Mouse (Mus musculus): ENCODE measurements around the gene Taf13. TPM values are rescaled to one million over a fixed set of nuclear protein-coding genes. Genes with fewer than 3 reads are reported as not detected.

The Taf13 gene
- total and polyA plus RNA-seq, 3 experiments: 5.4 to 7.0 TPM; not detected in 1

- TF ChIP-seq JUND (IDR thresholded peaks at IDR 0.05; ENCODE audit: low read depth, low read length): no peak
- TF ChIP-seq UBTF (IDR thresholded peaks at IDR 0.05; ENCODE audit: borderline replicate concordance, insufficient read depth, low read depth, low read length): 0 out of 2 replicates have a peak, but pooled peaks have one; percentile 74
- peak; percentile 59; the same call in 1 of the 2 replicates for TF ChIP-seq GATA1 (IDR thresholded peaks at IDR 0.05; ENCODE audit: low read depth, low read length)
- 0 out of 2 replicates have a peak, but pooled peaks have one; percentile 28 for TF ChIP-seq NRF1 (IDR thresholded peaks at IDR 0.05; ENCODE audit: insufficient read depth, low read depth, low read length, poor library complexity, severe bottlenecking)
- TF ChIP-seq MAZ (IDR thresholded peaks at IDR 0.05; ENCODE audit: low read depth, low read length): peak; percentile 76
- no peak for TF ChIP-seq POLR2AphosphoS5 (IDR thresholded peaks at IDR 0.05; ENCODE audit: borderline replicate concordance, low read depth, low read length)
- TF ChIP-seq TCF12 (IDR thresholded peaks at IDR 0.05; ENCODE audit: low read depth, low read length): 0 out of 2 replicates have a peak, but pooled peaks have one; percentile 10
Observed at GRCm38 (mm10) chr3:108590786-108591529, 19.5 kb downstream of the Taf13 start, which contains the start of gene Wdr47 (continued).

DNA sequence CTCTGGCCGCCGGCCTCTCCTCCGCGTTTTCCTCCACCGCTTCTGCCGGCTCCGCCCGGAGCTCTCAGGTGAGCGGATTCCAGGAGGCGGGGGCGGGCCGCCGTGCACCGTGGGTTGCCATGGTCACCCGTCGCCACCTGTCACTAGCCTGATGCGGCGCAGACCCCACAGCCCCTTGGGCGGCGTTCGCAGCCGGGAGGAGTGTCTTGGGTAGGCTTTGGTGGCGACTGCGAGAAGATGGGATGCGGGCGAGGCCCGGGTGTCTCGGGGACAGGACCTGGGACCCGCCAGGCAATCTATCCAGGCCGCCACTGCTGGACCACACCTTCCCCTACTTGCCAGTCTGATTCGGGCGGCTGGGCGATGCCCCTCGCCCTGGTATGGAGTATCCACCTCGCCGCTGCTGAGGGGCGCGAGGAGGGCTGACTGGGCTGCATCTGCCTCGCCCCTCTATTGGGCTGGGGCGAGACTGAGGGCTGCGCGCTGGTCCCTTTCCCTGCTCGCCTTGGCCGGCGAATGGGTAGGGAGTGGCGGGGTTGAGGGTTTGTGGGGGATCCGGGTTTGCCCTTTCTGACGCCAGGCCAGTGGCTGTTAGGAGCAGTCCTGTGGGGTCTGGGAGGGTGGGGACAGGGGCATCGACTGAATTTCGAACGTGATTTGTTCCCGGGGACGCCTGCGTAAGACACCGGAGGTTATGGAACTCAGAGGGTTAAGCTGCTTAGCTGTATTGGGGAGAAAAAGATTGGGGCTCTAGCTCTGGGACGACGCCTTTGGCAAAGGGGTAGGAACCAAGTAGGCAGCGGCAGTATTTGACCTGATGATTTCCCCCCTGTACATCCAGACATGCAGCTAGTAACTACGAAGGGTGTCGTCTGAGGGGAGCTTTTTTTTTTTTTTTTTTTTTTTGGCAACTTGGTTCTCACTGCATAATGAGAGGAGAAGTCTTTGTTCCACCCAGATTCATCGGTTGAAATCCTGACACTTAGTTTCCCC, 20.3 kb downstream of the Taf13 start:
- DNase-seq (ENCODE audit: low read depth, low spot score): peak; percentile 44
- peak overlapping the region; percentile 73 for H3K9ac ChIP-seq (ENCODE audit: control insufficient read depth, low read depth, low read length, poor library complexity, severe bottlenecking)
- no peaks in the 10 kb centered on the region for H3K9me3 ChIP-seq (replicated peaks; ENCODE audit: insufficient read depth, low read length)
- peaks cover 2 to 6% of the 10 kb centered on the region in 2 experiments; a peak in 1 of 4 replicates for H3K4me1 ChIP-seq (ENCODE audit: control insufficient read depth in 1 of 2, insufficient read depth in 2 of 2, low read length in 2 of 2)
- peak overlapping the region; percentile 31; the same call in 1 of the 2 replicates for H3K27ac ChIP-seq (ENCODE audit: control insufficient read depth, low read depth, low read length)
- no peaks in the 10 kb centered on the region for H3K27me3 ChIP-seq (ENCODE audit: control insufficient read depth in 1 of 2, insufficient read depth in 2 of 2, low read length in 2 of 2)
- TF ChIP-seq SMC3 (IDR thresholded peaks at IDR 0.05; ENCODE audit: low read depth, low read length): no peak
- no peak for TF ChIP-seq ZMIZ1 (IDR thresholded peaks at IDR 0.05; ENCODE audit: low read depth, low read length)
- no peak for TF ChIP-seq MAX (IDR thresholded peaks at IDR 0.05; ENCODE audit: low read length)
- TF ChIP-seq NRF1 (IDR thresholded peaks at IDR 0.05; ENCODE audit: insufficient read depth, low read depth, low read length, poor library complexity, severe bottlenecking): no peak
- TF ChIP-seq TCF12 (IDR thresholded peaks at IDR 0.05; ENCODE audit: low read depth, low read length): no peak
- no peak for TF ChIP-seq TAL1 (IDR thresholded peaks at IDR 0.05; ENCODE audit: low read length)
- TF ChIP-seq CHD1 (IDR thresholded peaks at IDR 0.05; ENCODE audit: low read depth, low read length): no peak
- TF ChIP-seq MXI1 (IDR thresholded peaks at IDR 0.05; ENCODE audit: low read depth, low read length): peak; percentile 68; the same call in 1 of the 2 replicates
- no peak for TF ChIP-seq E2F4 (IDR thresholded peaks at IDR 0.05; ENCODE audit: borderline replicate concordance, low read depth, low read length)
- no peak for TF ChIP-seq CTCF (IDR thresholded peaks at IDR 0.05 in 2 of 3, conservative IDR thresholded peaks at IDR 0.05 in 1 of 3; ENCODE audit: control insufficient read depth in 1 of 3, insufficient read depth in 1 of 3, low read depth in 2 of 3, low read length in 3 of 3, poor library complexity in 1 of 3, severe bottlenecking in 1 of 3)
- no peak for TF ChIP-seq TBP (IDR thresholded peaks at IDR 0.05; ENCODE audit: low read depth, low read length)
- no peak for TF ChIP-seq KAT2A (conservative IDR thresholded peaks at IDR 0.05; ENCODE audit: low read depth, low read length)
- no peak for TF ChIP-seq RCOR1 (IDR thresholded peaks at IDR 0.05; ENCODE audit: low read depth, low read length)
- TF ChIP-seq USF1 (IDR thresholded peaks at IDR 0.05; ENCODE audit: low read depth, low read length): no peak
- TF ChIP-seq SIN3A (IDR thresholded peaks at IDR 0.05; ENCODE audit: low read length): peak; percentile 14; the same call in 1 of the 2 replicates
- peak; percentile 68 for TF ChIP-seq ZNF384 (IDR thresholded peaks at IDR 0.05; ENCODE audit: low read depth, low read length)
- TF ChIP-seq UBTF (IDR thresholded peaks at IDR 0.05; ENCODE audit: borderline replicate concordance, insufficient read depth, low read depth, low read length): no peak
- TF ChIP-seq ZKSCAN1 (IDR thresholded peaks at IDR 0.05; ENCODE audit: low read depth, low read length): no peak
- TF ChIP-seq POLR2A (IDR thresholded peaks at IDR 0.05; ENCODE audit: control insufficient read depth in 1 of 2, insufficient read depth in 1 of 2, low read depth in 1 of 2, low read length in 2 of 2, poor library complexity in 1 of 2): peak in 1 of 2 experiments; percentile 3; a peak in 1 of 4 replicates
- TF ChIP-seq HCFC1 (IDR thresholded peaks at IDR 0.05; ENCODE audit: low read depth, low read length): 0 out of 2 replicates have a peak, but pooled peaks have one; percentile 20
- no peak for TF ChIP-seq MEF2A (IDR thresholded peaks at IDR 0.05; ENCODE audit: extremely low read depth, insufficient replicate concordance, low read depth, low read length, poor library complexity, severe bottlenecking)
- no peak for TF ChIP-seq ETS1 (IDR thresholded peaks at IDR 0.05; ENCODE audit: low read depth, low read length)
- TF ChIP-seq JUND (IDR thresholded peaks at IDR 0.05; ENCODE audit: low read depth, low read length): no peak
- TF ChIP-seq POLR2AphosphoS5 (IDR thresholded peaks at IDR 0.05; ENCODE audit: borderline replicate concordance, low read depth, low read length): no peak
- TF ChIP-seq GABPA (IDR thresholded peaks at IDR 0.05; ENCODE audit: low read depth, low read length): no peak
- no peak for TF ChIP-seq ELF1 (IDR thresholded peaks at IDR 0.05; ENCODE audit: low read depth, low read length)
- peak overlapping the region; percentile 82 to 86 for H3K4me3 ChIP-seq (ENCODE audit: control insufficient read depth in 1 of 2, insufficient read depth in 1 of 2, low read depth in 2 of 2, low read length in 2 of 2)
- H3K79me2 ChIP-seq (ENCODE audit: control insufficient read depth, insufficient read depth, low read length, poor library complexity): peaks cover 2% of the 10 kb centered on the region; the same call in 1 of the 2 replicates
- H3K36me3 ChIP-seq (ENCODE audit: control insufficient read depth in 1 of 2, insufficient read depth in 2 of 2, low read length in 2 of 2): peaks cover 0 to 3% of the 10 kb centered on the region in 2 experiments; a peak in 2 of 4 replicates
